Mouse (Mus musculus): ENCODE results near the gene Plg. TPM values are rescaled to one million over a fixed set of nuclear protein-coding genes. Genes with fewer than 3 reads are reported as not detected.

Gene Plg
- total RNA-seq, 2 experiments from 2014 or later = not detected

DNA sequence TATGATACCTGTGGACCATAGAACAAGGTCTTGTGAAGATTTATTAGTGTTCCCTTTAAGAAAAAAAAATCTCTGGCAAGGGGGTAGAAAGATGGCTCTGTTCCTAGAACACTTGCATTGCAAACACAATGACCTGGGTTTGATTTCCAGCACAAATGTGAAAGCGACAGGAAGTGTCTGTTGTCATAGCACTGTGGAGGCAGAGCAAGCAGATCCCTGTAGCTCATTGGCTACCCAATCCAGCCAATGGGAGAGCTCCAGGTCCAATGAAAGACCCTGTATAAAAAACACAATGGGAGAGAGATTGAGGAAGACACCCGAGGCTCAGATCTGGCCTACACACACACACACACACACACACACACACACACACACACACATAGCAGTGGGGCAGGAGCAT lies 4.1 kb downstream of the Plg start:
- intact Hi-C loops (cut with DNase I) = no loop called here
- DNase-seq = no peak

GRCm38 (mm10) chr17:12385049-12385794 lies 6.8 kb downstream of the Plg start:
- intact Hi-C loops (cut with DNase I) = no loop called here
- DNase-seq = no peak

DNA sequence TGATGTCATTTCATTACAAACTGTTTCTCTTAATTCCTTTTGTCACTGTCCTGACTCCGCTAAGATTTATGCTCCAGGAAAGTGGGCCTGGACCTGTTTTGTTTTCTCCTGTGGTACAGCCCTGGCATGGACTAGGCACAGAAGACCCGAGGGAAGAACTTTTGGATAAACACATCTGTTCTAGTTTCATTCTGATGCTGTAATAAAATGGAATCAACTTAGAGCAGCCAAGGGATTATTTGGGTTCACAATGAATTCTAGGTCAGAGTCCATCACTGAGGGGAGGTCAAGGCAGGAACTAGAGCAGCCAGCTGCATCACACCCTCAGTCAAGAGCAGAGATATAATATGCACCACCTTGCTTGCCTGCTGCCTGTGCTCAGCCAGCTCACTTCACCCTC lies 9.4 kb downstream of the Plg start:
- no peak for DNase-seq
- intact Hi-C loops (cut with DNase I) = no loop called here

DNA sequence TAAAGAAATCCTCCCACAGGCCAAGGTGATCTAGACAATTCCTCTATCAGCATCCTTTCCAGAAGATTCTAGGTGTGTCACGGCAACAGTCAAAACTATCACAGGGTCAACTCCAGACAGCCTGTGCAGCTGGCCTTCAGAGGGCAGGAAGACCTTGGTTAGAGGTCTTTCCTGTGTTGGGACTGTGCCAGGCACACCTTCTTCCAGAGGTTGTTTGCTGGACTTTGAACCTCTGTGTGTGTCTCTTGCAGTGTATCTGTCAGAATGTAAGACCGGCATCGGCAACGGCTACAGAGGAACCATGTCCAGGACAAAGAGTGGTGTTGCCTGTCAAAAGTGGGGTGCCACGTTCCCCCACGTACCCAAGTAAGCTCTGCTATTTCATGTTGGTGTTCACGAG lies 9.8 kb downstream of the Plg start:
- intact Hi-C loops (cut with DNase I) = no loop called here
- DNase-seq = no peak

GRCm38 (mm10) chr17:12396163-12396677 lies 17.8 kb downstream of the Plg start:
- intact Hi-C loops (cut with DNase I) = no loop called here
- DNase-seq = no peak

GRCm38 (mm10) chr17:12403420-12403819 lies 25.0 kb downstream of the Plg start:
- peak in 1 of 2 experiments; percentile 40 for DNase-seq
- intact Hi-C loops (cut with DNase I) = no loop called here

DNA sequence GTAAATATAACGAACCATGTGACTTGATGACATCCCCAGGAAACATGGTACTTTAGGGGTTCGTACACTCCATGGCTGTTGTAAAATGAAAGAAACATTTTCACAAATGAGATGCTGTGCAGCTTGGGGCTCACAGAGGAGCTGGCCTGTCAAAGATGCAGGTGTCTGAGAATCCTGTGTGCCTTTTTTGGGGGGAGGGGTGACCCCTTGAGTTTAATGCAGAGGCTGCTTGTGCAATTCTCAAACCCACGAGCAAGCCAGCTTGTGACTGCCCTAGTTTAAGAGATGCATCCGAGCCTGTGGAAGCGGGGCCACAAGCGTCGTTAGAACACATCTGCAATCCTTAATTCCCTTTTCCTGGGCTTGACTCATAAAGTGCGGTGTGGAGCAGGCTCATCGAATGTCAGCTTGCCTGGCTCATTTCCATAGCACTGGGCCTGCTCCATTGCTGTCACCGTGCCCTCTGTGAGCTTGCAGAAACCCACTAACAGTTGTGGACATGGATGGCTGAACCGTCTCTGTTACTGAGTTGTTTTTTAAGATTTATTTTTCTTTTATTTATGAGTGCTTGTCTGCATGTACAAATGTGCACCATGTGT lies 31.0 kb downstream of the Plg start:
- intact Hi-C loops (cut with DNase I) = no loop called here
- DNase-seq = no peak

GRCm38 (mm10) chr17:12412181-12412890 lies 33.9 kb downstream of the Plg start:
- peak; percentile 63 to 65 for DNase-seq

DNA sequence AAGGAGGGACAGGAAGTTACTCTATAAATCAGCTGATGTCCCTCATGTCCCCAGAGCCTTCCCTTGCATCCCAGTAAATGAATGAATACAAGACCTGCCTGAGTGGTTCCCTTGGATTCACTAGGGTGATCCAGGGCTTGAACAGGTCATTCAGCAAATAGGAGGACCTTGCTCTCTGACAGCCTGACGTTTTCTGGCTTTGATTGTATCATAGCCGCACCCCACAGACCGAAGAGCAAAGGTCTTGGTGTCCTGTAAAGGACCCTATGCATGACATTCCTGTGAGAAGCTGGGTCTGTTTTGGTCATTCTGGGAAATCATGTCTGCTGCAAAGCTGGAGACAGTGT lies 34.5 kb downstream of the Plg start:
- DNase-seq = no peak
- intact Hi-C loops (cut with DNase I) = no loop called here

More at GRCm38 (mm10) chr17:12412181-12412890, 33.9 kb downstream of the Plg start:
- intact Hi-C loops (cut with DNase I) = no loop called here

GRCm38 (mm10) chr17:12415031-12415735 lies 36.8 kb downstream of the Plg start:
- intact Hi-C loops (cut with DNase I) = loop anchor here (1.0 to 5.0 kb wide), 2 partner anchors 274 to 582 kb away; no protein-coding TSS in a partner anchor
- peak in 1 of 2 experiments; percentile 49 for DNase-seq

DNA sequence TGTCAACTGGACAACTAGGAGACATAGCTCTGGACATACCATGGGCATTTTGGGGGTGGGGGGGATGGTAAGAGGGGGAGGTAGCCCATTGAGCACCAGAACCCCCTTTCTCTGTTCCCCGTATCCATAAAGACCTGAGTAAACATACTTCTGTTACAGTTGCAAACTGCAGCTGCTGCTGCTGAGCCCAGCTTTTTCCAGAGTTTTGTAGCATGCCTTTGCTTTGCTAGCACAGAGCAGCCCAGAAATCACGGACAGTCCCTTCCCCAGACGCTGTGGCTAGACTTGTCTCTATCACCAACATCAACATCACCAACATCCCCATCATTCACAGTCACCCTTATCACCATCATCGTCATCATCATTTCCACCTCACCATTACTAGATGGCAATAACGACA lies 37.3 kb downstream of the Plg start:
- peak in 1 of 2 experiments; percentile 36 for DNase-seq
- intact Hi-C loops (cut with DNase I) = loop anchor here (1.0 to 5.0 kb wide), 6 partner anchors 39 to 582 kb away; no protein-coding TSS in a partner anchor

DNA sequence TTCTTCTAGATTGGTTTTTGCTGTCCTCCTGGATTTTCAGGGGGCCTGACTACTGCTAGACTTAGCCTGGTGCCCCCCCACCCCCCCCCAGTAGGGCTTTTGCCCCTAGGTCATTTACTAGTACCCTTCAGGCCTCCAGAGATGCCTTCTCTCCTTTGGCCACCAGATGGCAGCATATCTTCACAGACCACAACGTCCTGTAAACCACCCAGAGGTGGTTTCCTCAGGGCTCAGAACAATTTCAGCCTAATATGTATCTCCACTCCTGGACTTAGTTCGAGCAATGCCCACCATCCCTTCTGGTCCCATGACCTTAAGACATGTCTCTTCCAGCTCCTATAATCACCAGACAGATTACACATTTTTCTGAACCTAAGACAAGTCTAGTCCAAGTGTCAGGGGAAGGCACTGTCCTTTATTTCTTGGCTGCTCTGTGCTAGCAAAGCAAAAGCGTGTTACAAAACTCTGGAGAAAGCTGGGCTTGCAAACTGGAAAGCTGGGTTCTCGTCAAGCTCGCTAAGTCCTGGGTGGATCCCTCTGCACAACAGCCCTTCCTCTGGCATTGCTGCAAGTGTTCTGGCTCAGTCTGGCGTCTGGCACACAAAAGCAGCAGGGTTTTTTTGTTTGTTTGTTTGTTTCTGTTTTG lies 38.0 kb downstream of the Plg start:
- intact Hi-C loops (cut with DNase I) = loop anchor here (1.0 to 5.0 kb wide), 5 partner anchors 38 to 581 kb away; no protein-coding TSS in a partner anchor
- DNase-seq = peak; percentile 86 to 92

DNA sequence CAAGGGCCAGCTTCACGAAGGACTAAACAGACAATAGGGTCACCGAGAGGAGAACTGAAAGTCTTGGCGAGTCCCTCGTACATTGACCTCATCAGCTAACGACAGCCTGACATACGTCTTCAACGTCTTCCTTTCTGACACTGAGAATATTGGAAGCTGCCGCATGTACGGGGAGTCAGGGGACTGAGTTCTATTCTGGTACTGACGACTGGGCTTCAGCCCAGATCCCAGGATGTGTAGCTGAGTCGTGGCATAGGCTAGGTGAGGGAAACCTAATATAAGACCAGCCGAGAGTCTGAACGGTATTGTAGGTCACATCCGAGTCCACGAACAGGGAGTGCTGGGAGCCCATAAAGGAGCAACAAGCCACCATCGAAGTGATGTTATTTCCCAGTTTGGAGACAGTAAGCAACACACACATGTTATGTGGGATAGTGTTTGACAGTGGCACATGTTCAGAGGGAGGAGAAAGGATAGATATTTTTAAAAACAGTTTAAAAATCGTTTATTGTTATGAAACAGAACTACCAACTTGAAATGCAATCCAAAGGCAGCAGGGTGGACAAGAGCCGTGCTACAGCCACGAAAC lies 41.2 kb downstream of the Plg start:
- intact Hi-C loops (cut with DNase I) = loop anchor here (5.0 kb wide), 1 partner anchor 578 kb away; no protein-coding TSS in a partner anchor
- no peak for DNase-seq

DNA sequence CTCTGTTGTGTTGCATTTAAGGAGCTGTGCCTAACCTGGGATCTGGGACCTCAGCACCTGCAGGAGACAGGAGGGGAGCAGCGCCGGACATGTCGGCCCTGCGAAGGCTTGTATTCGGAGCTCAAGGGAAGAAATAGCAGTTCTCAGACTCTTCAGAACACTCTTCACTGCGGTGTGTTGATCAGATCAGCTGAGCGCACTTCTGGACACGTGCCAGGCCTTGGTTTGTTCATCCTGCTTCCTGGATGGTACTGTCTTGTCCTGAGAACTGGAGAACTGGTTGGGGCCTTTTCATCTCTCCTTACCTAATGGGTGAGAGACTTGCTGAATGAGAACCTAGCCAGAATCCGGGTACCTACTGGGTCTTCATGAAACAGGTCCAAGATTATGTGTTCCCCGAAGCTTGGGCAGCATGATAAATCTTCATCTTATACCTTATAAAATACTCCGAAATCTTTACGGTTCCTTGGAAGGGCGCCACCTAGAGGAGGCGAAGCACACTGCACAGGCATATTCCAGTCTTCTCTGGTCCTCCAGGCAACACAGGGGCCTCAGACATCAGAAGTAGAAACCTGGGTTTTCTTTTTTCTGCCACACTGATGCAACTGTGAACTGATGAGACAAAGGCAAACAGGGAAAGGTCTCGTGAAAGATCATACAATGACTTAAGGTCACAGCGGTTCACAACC lies 42.6 kb downstream of the Plg start:
- intact Hi-C loops (cut with DNase I) = no loop called here
- no peak for DNase-seq

GRCm38 (mm10) chr17:12422143-12422542 lies 43.7 kb downstream of the Plg start:
- no peak for DNase-seq
- intact Hi-C loops (cut with DNase I) = no loop called here

DNA sequence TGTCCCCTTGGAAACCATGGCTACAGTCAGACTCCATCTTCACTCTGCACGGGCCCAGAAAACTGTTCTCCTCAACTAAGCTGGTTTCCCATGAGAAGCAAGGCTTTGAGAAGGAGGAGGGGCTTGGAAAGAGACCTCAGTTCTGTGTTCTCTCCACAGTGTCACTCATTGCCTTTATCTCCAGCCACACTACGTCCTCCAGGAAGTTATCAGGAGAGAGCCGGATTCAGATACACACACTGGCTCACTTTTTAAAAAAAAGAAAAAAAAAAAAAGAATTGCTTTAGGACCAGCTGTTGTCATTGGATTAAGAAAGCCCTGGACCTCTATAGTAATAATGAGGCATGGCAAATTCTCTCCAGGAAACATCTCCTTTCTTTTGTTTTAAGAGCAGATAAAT lies 48.7 kb downstream of the Plg start:
- intact Hi-C loops (cut with DNase I) = no loop called here
- no peak for DNase-seq

DNA sequence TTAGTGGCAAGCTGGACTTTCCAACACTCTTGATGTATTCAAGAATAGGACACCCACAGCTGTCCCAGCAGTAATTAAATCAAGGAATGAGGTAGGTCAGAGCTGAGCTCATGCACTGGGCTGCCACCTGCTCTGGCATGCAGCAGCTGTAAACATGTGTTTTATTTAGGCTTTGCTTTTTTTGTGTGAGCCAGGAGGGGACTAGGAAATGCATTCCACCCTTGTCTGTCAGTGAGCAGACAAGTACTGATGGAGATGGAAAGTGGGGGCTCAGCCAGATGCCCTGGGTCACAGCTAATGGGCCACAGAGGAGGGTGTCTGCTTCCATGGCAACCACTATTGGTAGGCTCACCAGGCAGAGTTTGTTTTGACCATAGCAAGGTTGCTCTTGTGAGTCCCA lies 50.0 kb downstream of the Plg start:
- peak; percentile 36 to 44 for DNase-seq
- intact Hi-C loops (cut with DNase I) = no loop called here

GRCm38 (mm10) chr17:12431707-12432106 lies 53.3 kb downstream of the Plg start:
- intact Hi-C loops (cut with DNase I) = no loop called here
- no peak for DNase-seq

GRCm38 (mm10) chr17:12437771-12438170 lies 59.4 kb downstream of the Plg start:
- intact Hi-C loops (cut with DNase I) = no loop called here
- no peak for DNase-seq

Data from heart, postnatal 10 days (tissue).